Mouse (Mus musculus) embryonic fibroblast, embryonic 13.5 days (primary cell): ENCODE data around the gene Tcf7l2.

Experiments used
- CTCF ChIP-seq: IDR thresholded peaks from 2 replicates; pipeline ENCODE4 v1.5.1; 2011; ENCODE audit warnings: mild to moderate bottlenecking, control low read depth, low read length, moderate library complexity, borderline replicate concordance; ENCODE audit not compliant: insufficient read depth
- POLR2A ChIP-seq: IDR thresholded peaks from 2 replicates; pipeline ENCODE4 v1.6.1; 2011; ENCODE audit warnings: low read depth, mild to moderate bottlenecking, control low read depth, low read length, moderate library complexity

GRCm38 (mm10) chr19:55855571-55855970, 114.0 kb downstream of the Tcf7l2 start:
- TF ChIP-seq CTCF (no peak), POLR2A (no peak)
